Mouse (Mus musculus) liver, adult 10 weeks (tissue): ENCODE data around the gene Hsf2bp. TPM values are rescaled to one million over a fixed set of nuclear protein-coding genes. Genes with fewer than 3 reads are reported as not detected.

Experiments
- polyA plus RNA-seq: library from polyadenylated mRNA; stranded (reverse); fragments of 350-450 nt; fragmentation: Illumina TruSeq; extraction: RNeasy Lipid Tissue Mini Kit (QIAGEN cat#74804); gene quantifications from one replicate; pipeline ENCODE4 v1.2.3, GENCODE M21; 2014; ENCODE audit warnings: low read depth, low replicate concordance

Gene Hsf2bp
- not detected for polyA plus RNA-seq

GRCm38 (mm10) chr17:32035609-32036508, at the start of gene Hsf2bp, which contains the start of gene Rrp1b:
Gene Hsf2bp, minus strand, starts transcription at chr17:32036349.
Gene Rrp1b, plus strand, starts transcription at chr17:32036100.

Other genes starting within 250 kb of the Hsf2bp start
- 4.6 TPM for gene Sik1, start 180.5 kb downstream of the Hsf2bp start, polyA plus RNA-seq
- gene Rrp1b, start 249 bp downstream of the Hsf2bp start, polyA plus RNA-seq, result 0.69 TPM
- not detected for gene Notch3, start 130.5 kb upstream of the Hsf2bp start, polyA plus RNA-seq
- not detected for gene Ephx3, start 153.2 kb upstream of the Hsf2bp start, polyA plus RNA-seq
- 14.7 TPM for gene Brd4, start 248.4 kb upstream of the Hsf2bp start, polyA plus RNA-seq